Mouse (Mus musculus) hindbrain, postnatal 0 days (tissue): Measurements from ENCODE around the gene Gpr162. TPM values are rescaled to one million over a fixed set of nuclear protein-coding genes. Genes with fewer than 3 reads are reported as not detected.

ENCODE experiments used
- ATAC-seq: fragments of 200-750 bp; cut with Nextera tagmentation; 2 replicates; pipeline ENCODE4 v1.8.0; 2017; ENCODE audit warnings: mild to moderate bottlenecking, moderate TSS enrichment, moderate library complexity
- DNase-seq: peaks from one replicate; pipeline ENCODE4 v3.0.0-alpha.2; 2015; ENCODE audit warnings: low spot score
- H3K27ac ChIP-seq: fragments of 300-500 bp; sonication (generic); 2 replicates; pipeline ENCODE4 v1.5.1; 2014; ENCODE audit warnings: mild to moderate bottlenecking
- H3K27me3 ChIP-seq: fragments of 300-500 bp; sonication (generic); 2 replicates; pipeline ENCODE4 v1.6.1; 2014; ENCODE audit warnings: low read length, mixed read lengths; ENCODE audit not compliant: insufficient read depth
- H3K36me3 ChIP-seq: fragments of 300-500 bp; sonication (generic); 2 replicates; pipeline ENCODE4 v1.6.1; 2014; ENCODE audit warnings: low read length, mixed read lengths; ENCODE audit not compliant: insufficient read depth
- H3K4me1 ChIP-seq: fragments of 300-500 bp; sonication (generic); 2 replicates; pipeline ENCODE4 v1.6.1; 2014; ENCODE audit warnings: antibody characterized with exemption, low read length, mixed read lengths; ENCODE audit not compliant: insufficient read depth
- H3K4me2 ChIP-seq: fragments of 300-500 bp; sonication (generic); 2 replicates; pipeline ENCODE4 v1.6.1; 2014; ENCODE audit warnings: low read depth, mild to moderate bottlenecking, low read length, moderate library complexity, mixed read lengths
- H3K4me3 ChIP-seq: fragments of 300-500 bp; sonication (generic); 2 replicates; pipeline ENCODE4 v1.5.1; 2014; ENCODE audit warnings: low read length
- H3K9ac ChIP-seq: fragments of 300-500 bp; sonication (generic); replicated peaks from 2 replicates; pipeline ENCODE4 v1.6.1; 2014; ENCODE audit warnings: mild to moderate bottlenecking, low read length, moderate library complexity, mixed read lengths
- H3K9me3 ChIP-seq: fragments of 300-500 bp; sonication (generic); 2 replicates; pipeline ENCODE4 v1.6.1; 2016; ENCODE audit warnings: low read length, mixed read lengths
- CTCF ChIP-seq: IDR thresholded peaks from 2 replicates; pipeline ENCODE4 v1.5.1; 2016; ENCODE audit warnings: antibody characterized with exemption, control low read depth, low read depth
- WGBS: fragments of 180-500 bp; shearing (Covaris S2); extraction: QIAGEN DNeasy Blood & Tissue Kit; methylation state at CpG from one replicate; pipeline ENCODE4 v1.1.7; 2014; 5-methylcytosine and 5-hydroxymethylcytosine counted together
- polyA plus RNA-seq: library from polyadenylated mRNA; unstranded; fragments of >200 nt; fragmentation: Nextera tagmentation; extraction: Ambion mirVana; gene quantifications from 2 replicates; pipeline ENCODE4 v1.2.1, GENCODE M21; 2015
- total RNA-seq: library from RNA; depleted of rRNA; stranded (reverse); fragments of >200 nt; gene quantifications from 2 replicates; pipeline ENCODE4 v1.2.3, GENCODE M21; 2014

Gpr162 gene
- total and polyA plus RNA-seq, 2 experiments from 2014 or later = 31.9 to 194 TPM

DNA sequence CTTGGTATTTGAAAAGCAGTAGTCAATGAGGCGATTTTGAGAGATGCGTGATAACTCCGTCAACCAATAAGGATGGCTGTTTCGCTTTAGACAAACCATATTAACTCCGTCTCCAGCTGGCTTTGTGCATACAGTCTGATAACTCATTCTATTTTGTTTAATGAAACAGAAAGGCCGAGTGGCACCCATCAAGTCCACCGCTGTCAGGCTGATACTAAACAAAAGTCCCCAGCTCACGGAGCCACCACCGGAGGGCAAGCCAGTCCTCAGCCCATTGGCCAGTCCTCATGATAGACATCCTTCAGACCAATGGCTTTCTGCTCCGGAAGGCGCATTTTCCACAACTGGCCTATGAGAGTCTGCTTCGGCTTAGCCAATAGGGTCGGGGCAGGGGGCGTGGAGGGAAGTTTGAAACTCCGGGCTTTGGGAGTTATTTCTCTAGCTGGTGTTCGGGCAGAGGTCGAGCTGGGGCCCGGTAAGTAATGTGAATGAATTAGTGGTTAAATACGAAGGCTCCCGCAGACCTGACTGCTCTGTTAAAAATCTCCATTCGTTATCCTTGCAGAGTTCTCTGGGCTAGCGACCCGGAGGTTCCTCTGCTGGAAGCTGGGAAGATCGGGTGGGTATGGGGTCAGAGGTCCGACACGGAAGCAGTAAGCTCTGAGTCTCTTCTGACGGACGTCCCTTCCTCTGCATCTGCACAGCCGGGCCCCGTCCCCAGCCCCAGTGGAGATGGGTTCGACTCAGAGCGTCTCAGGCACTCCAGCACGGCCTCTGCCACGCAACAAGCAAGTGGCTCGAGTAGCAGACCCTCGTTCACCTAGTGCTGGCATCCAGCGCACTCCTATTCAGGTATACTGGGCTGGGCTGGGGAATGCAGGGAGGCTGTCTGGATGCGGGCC, 33.7 kb downstream of the Gpr162 start:
- Histone ChIP-seq H3K9me3 (no peaks in the 10 kb centered on the region), H3K9ac (peak overlapping the region; percentile 43), H3K27me3 (no peaks in the 10 kb centered on the region), H3K4me3 (peak overlapping the region; percentile 66), H3K4me1 (peaks cover 9% of the 10 kb centered on the region; the same call in 1 of the 2 replicates), H3K4me2 (peak overlapping the region; percentile 71), H3K27ac (peak overlapping the region; percentile 86), H3K36me3 (peaks cover 11% of the 10 kb centered on the region)
- ATAC-seq (peak; percentile 86), DNase-seq (peak; percentile 97)
- under 1% methylated on average over 38 of the region's 38 CpGs for WGBS
- peak; percentile 47 for TF ChIP-seq CTCF

GRCm38 (mm10) chr6:124828868-124829798, 34.6 kb downstream of the Gpr162 start, which contains the start of the genes Usp5 and Cdca3:
Gene Usp5 (minus strand): TSS chr6:124829484.
Gene Cdca3 (plus strand): TSS chr6:124829547.
- Histone ChIP-seq H3K9me3 (no peaks in the 10 kb centered on the region), H3K36me3 (peaks cover 19% of the 10 kb centered on the region), H3K4me2 (peak within 1 kb of the TSS; percentile 86), H3K4me3 (peak within 1 kb of the TSS; percentile 66), H3K9ac (peak within 1 kb of the TSS; percentile 63), H3K27ac (peak within 1 kb of the TSS; percentile 86), H3K4me1 (peaks cover 9% of the 10 kb centered on the region; the same call in 1 of the 2 replicates), H3K27me3 (no peaks in the 10 kb centered on the region)
- ATAC-seq (peak; percentile 95), DNase-seq (peak; percentile 100)
- under 1% methylated on average over 54 of the region's 55 CpGs for WGBS
- TF ChIP-seq CTCF = peak; percentile 55

DNA sequence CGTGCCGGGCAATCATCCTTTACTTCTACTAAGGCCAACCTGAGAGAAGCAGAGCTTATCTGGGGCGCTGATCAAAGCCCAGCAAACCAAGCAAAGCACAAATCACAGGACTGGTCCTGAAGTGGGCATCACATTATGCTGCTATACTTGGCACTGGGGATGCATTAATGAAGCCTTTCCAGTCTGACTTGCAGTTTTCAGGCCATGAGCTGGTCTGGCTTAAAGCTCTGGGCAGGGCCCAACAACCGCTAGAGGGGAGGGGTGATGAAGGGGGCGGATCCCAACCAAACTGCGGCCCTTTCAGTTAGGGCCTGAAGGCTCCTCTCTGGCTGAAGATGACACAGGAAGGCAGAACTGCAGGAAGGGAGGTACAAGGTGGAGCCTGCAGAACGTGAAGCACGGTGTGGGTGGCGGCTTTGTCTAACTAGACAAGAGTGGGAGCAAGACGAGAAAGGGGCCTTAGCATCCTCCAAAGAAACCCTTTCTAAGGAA, 35.6 kb downstream of the Gpr162 start:
- Histone ChIP-seq H3K9ac (peak overlapping the region; percentile 63), H3K27ac (peak overlapping the region; percentile 86), H3K36me3 (peaks cover 29% of the 10 kb centered on the region), H3K27me3 (no peaks in the 10 kb centered on the region), H3K4me3 (peak overlapping the region; percentile 66), H3K9me3 (no peaks in the 10 kb centered on the region), H3K4me2 (peak overlapping the region; percentile 86), H3K4me1 (peaks cover 9% of the 10 kb centered on the region; the same call in 1 of the 2 replicates)
- peak; percentile 57 for DNase-seq
- ATAC-seq = no peak
- WGBS = 21% methylated on average over 10 of the region's 10 CpGs
- TF ChIP-seq CTCF = no peak; the same call in 1 of the 2 replicates

DNA sequence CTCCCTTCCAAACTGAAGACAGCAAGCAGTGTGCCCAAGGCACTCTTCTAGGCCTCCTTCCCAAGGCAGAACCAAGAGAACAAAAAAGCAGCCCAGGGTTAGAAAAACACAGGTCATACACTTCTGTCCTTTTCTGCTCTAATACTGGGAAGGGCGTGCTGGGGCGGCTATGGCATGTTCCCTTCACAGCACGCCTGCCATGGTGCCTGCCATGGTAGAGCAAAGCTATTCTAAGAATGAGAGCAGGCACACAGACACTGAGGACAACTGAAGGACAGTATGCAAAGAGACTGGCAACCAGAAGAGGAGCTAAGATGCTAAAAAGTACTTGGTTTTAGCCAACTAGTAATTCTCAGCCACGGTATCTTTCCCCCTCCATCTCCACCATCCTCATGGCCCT, 41.7 kb downstream of the Gpr162 start:
- WGBS = 92% methylated on average over 4 of the region's 4 CpGs
- Histone ChIP-seq H3K4me2 (no peak overlapping the region), H3K27me3 (no peaks in the 10 kb centered on the region), H3K4me3 (no peak overlapping the region), H3K9me3 (no peaks in the 10 kb centered on the region), H3K36me3 (peaks cover 87% of the 10 kb centered on the region), H3K9ac (no peak overlapping the region), H3K27ac (no peak overlapping the region), H3K4me1 (no peaks in the 10 kb centered on the region)
- TF ChIP-seq CTCF = no peak
- ATAC-seq (no peak), DNase-seq (no peak)

DNA sequence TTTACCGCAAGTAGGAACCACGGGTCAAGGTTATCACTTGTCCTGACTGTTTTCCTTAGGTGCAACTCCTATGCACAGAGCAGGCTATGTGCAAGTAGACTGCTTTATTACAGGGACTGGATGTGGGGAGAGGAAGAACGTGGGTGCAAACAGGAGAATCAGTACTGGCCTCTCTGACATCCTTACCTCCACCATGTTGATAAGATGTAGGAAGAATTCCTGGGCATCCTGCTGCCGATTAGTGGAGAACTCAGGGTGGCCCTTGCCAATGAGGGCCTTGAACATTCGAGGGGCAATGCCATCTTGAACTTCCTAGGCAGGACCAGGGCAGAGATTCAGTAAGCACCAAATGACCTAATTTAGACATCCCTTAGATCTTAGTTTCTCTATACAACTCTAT, 42.9 kb downstream of the Gpr162 start:
- H3K27ac ChIP-seq = no peak overlapping the region
- no peaks in the 10 kb centered on the region for H3K27me3 ChIP-seq
- H3K4me1 ChIP-seq = no peaks in the 10 kb centered on the region
- ATAC-seq = no peak
- no peak overlapping the region for H3K4me2 ChIP-seq
- TF ChIP-seq CTCF = no peak
- H3K36me3 ChIP-seq = peaks cover 92% of the 10 kb centered on the region
- no peaks in the 10 kb centered on the region for H3K9me3 ChIP-seq
- WGBS = 94% methylated on average over 5 of the region's 5 CpGs
- no peak for DNase-seq
- no peak overlapping the region for H3K4me3 ChIP-seq
- H3K9ac ChIP-seq = no peak overlapping the region

- no peak for TF ChIP-seq CTCF
- ATAC-seq = no peak
- 92% methylated on average over 8 of the region's 8 CpGs for WGBS
Observed at GRCm38 (mm10) chr6:124817971-124818370, 45.8 kb downstream of the Gpr162 start.

More at GRCm38 (mm10) chr6:124817971-124818370, 45.8 kb downstream of the Gpr162 start:
- Histone ChIP-seq H3K27me3 (no peaks in the 10 kb centered on the region), H3K9me3 (no peaks in the 10 kb centered on the region), H3K4me3 (no peak overlapping the region), H3K9ac (no peak overlapping the region), H3K27ac (no peak overlapping the region), H3K4me1 (peaks cover 6% of the 10 kb centered on the region), H3K36me3 (peaks cover 64% of the 10 kb centered on the region), H3K4me2 (no peak overlapping the region)
- DNase-seq = no peak
